7 mouse cellular contexts compared by ENCODE assay signal in genomic region chr12:84698319-84699081, GRCm38 (mm10). TPM values are rescaled to one million over a fixed set of nuclear protein-coding genes. Genes with fewer than 3 reads are reported as not detected.
DNase-seq lines count a peak whose midpoint lies in the region; ATAC-seq and TF ChIP-seq lines count a peak whose summit lies in the region.

Gene Syndig1l (minus strand): TSS chr12:84698831.

- H3K27ac ChIP-seq in intestine, embryonic 15.5 days: no peak within 1 kb of the TSS
- no peak within 1 kb of the TSS for H3K27ac ChIP-seq in limb, embryonic 14.5 days (replicated peaks; ENCODE audit: low read depth, low read length)
- no peak within 1 kb of the TSS for H3K27ac ChIP-seq in midbrain, embryonic 14.5 days (replicated peaks; ENCODE audit: low read depth, low read length)

- H3K4me3 ChIP-seq in intestine, embryonic 15.5 days (replicated peaks): peak within 1 kb of the TSS; percentile 59
- H3K4me3 ChIP-seq in limb, embryonic 14.5 days (replicated peaks; ENCODE audit: low read length): peak within 1 kb of the TSS; percentile 45
- H3K4me3 ChIP-seq in midbrain, embryonic 14.5 days (replicated peaks; ENCODE audit: low read depth, low read length): peak within 1 kb of the TSS; percentile 63

- under 1% methylated on average over 66 of the region's 79 CpGs for WGBS in intestine, embryonic 15.5 days
- WGBS in limb, embryonic 14.5 days: 0% methylated on average over 24 of the region's 79 CpGs
- under 1% methylated on average over 79 of the region's 79 CpGs for WGBS in midbrain, embryonic 14.5 days

- H3K4me1 ChIP-seq in intestine, embryonic 15.5 days (replicated peaks): no peaks in the 10 kb centered on the region; the same call in none of the 2 replicates
- no peaks in the 10 kb centered on the region for H3K4me1 ChIP-seq in limb, embryonic 14.5 days (ENCODE audit: control insufficient read depth, insufficient read depth, low read length)
- no peaks in the 10 kb centered on the region for H3K4me1 ChIP-seq in midbrain, embryonic 14.5 days (ENCODE audit: control insufficient read depth, insufficient read depth, low read length)

- H3K9me3 ChIP-seq in intestine, embryonic 15.5 days: no peaks in the 10 kb centered on the region
- no peaks in the 10 kb centered on the region for H3K9me3 ChIP-seq in limb, embryonic 14.5 days (ENCODE audit: control insufficient read depth, low read length)
- H3K9me3 ChIP-seq in midbrain, embryonic 14.5 days (ENCODE audit: control insufficient read depth, low read length): no peaks in the 10 kb centered on the region

- H3K27me3 ChIP-seq in intestine, embryonic 15.5 days (replicated peaks): peaks cover 30% of the 10 kb centered on the region
- peaks cover 42% of the 10 kb centered on the region for H3K27me3 ChIP-seq in limb, embryonic 14.5 days (ENCODE audit: control insufficient read depth, insufficient read depth, low read length)
- H3K27me3 ChIP-seq in midbrain, embryonic 14.5 days (ENCODE audit: control insufficient read depth, insufficient read depth, low read length): peaks cover 7% of the 10 kb centered on the region

- H3K36me3 ChIP-seq in intestine, embryonic 15.5 days: no peaks in the 10 kb centered on the region
- H3K36me3 ChIP-seq in limb, embryonic 14.5 days (ENCODE audit: control insufficient read depth, insufficient read depth, low read length): no peaks in the 10 kb centered on the region
- no peaks in the 10 kb centered on the region for H3K36me3 ChIP-seq in midbrain, embryonic 14.5 days (ENCODE audit: control insufficient read depth, insufficient read depth, low read length)

- H3K9ac ChIP-seq in intestine, embryonic 15.5 days: no peak within 1 kb of the TSS
- no peak within 1 kb of the TSS for H3K9ac ChIP-seq in limb, embryonic 14.5 days (ENCODE audit: low read depth, low read length, severe bottlenecking)
- H3K9ac ChIP-seq in midbrain, embryonic 14.5 days (replicated peaks; ENCODE audit: low read length): peak within 1 kb of the TSS; percentile 75

- peak; percentile 89 for ATAC-seq in common myeloid progenitor, adult 5-6 weeks (replicated peaks; ENCODE audit: low read depth, poor library complexity, severe bottlenecking)
- ATAC-seq in intestine, embryonic 15.5 days: peak; percentile 87
- ATAC-seq in limb, embryonic 14.5 days (ENCODE audit: low FRiP score, low read depth): peak; percentile 53
- ATAC-seq in midbrain, embryonic 14.5 days (ENCODE audit: low FRiP score, low TSS enrichment): peak; percentile 46; the same call in 1 of the 2 replicates

- peak within 1 kb of the TSS; percentile 96 for H3K4me2 ChIP-seq in intestine, embryonic 15.5 days (replicated peaks)
- H3K4me2 ChIP-seq in limb, embryonic 14.5 days (replicated peaks; ENCODE audit: low read depth, low read length, severe bottlenecking): peak within 1 kb of the TSS; percentile 83
- peak within 1 kb of the TSS; percentile 87 for H3K4me2 ChIP-seq in midbrain, embryonic 14.5 days (ENCODE audit: low read length)

- DNase-seq in adrenal gland, postnatal 14 days: peak; percentile 92
- peak; percentile 41 for DNase-seq in gastrocnemius, postnatal 25 days
- peak; percentile 63 for DNase-seq in limb, embryonic 14.5 days (ENCODE audit: low spot score)
- DNase-seq in midbrain, embryonic 14.5 days: peak; percentile 80
- peak; percentile 16 to 37 for DNase-seq in spleen, postnatal 36 days (ENCODE audit: low spot score in 2 of 2)

- no peak for TF ChIP-seq POLR2A in limb, embryonic 14.5 days (IDR thresholded peaks at IDR 0.05; ENCODE audit: borderline replicate concordance, extremely low read depth, insufficient read depth, insufficient read length)

RNA-seq across cellular contexts. Expression of gene Syndig1l, which starts in this region (rescaled TPM):
- total RNA-seq in adrenal gland, postnatal 14 days (2021): 0.49 TPM in 1 of 2 replicates, not detected in the other
- total RNA-seq in common myeloid progenitor, adult 5-6 weeks (2017): not detected in 2 replicates
- total RNA-seq in gastrocnemius, postnatal 25 days (2021): not detected
- polyA plus RNA-seq in intestine, embryonic 15.5 days (2015; fragmentation: Nextera tagmentation; extraction: Ambion mirVana): 0.10 and 0.15 TPM in 2 replicates
- 0.03 TPM in 1 of 2 replicates, not detected in the other for polyA plus RNA-seq in limb, embryonic 14.5 days (2012; rRNA removed)
- not detected in 2 replicates for polyA plus RNA-seq in limb, embryonic 14.5 days (2014; fragmentation: Nextera tagmentation; extraction: Ambion mirVana)
- 8.4 and 10.5 TPM in 2 replicates for polyA plus RNA-seq in midbrain, embryonic 14.5 days (2014; fragmentation: Nextera tagmentation; extraction: Ambion mirVana)

Comparison
In these comparisons a context has a peak if more than half of its experiments do, and no peak if none do; other contexts are left out.
1. Peak in DNase-seq in adrenal gland, postnatal 14 days; RNA of the gene not detected or under 1 TPM.
2. Peak in ATAC-seq in common myeloid progenitor, adult 5-6 weeks; RNA of the gene not detected or under 1 TPM.
3. Peak in DNase-seq in gastrocnemius, postnatal 25 days; RNA of the gene not detected or under 1 TPM.
4. Peak in ATAC-seq, H3K4me3 ChIP-seq and H3K4me2 ChIP-seq in intestine, embryonic 15.5 days; RNA of the gene not detected or under 1 TPM.
5. Peak in DNase-seq, ATAC-seq, H3K4me3 ChIP-seq and H3K4me2 ChIP-seq in limb, embryonic 14.5 days; RNA of the gene not detected or under 1 TPM.
6. DNase-seq: peak in every context shown above with its lines; median percentile 92 in adrenal gland, postnatal 14 days; 80 in midbrain, embryonic 14.5 days; 63 in limb, embryonic 14.5 days; 41 in gastrocnemius, postnatal 25 days; 26 in spleen, postnatal 36 days.